Mouse (Mus musculus) neutrophil, adult 5-6 weeks (primary cell): ENCODE measurements around the gene Apoa4. TPM values are rescaled to one million over a fixed set of nuclear protein-coding genes. Genes with fewer than 3 reads are reported as not detected.

Source experiments
- ATAC-seq: fragments of 151-379, 151-347 bp; 2 replicates; pipeline ENCODE4 v1.8.0; 2017; ENCODE audit warnings: mild to moderate bottlenecking, moderate TSS enrichment; ENCODE audit not compliant: insufficient number of reproducible peaks, poor library complexity, low FRiP score, severe bottlenecking; ENCODE audit errors: extremely low read depth
- total RNA-seq: library from RNA; stranded (forward); fragments of 200-1000 nt; gene quantifications from 2 replicates; pipeline ENCODE4 v1.2.3, GENCODE M21; 2017

Apoa4 gene
- total RNA-seq, result not detected in 2 replicates

DNA sequence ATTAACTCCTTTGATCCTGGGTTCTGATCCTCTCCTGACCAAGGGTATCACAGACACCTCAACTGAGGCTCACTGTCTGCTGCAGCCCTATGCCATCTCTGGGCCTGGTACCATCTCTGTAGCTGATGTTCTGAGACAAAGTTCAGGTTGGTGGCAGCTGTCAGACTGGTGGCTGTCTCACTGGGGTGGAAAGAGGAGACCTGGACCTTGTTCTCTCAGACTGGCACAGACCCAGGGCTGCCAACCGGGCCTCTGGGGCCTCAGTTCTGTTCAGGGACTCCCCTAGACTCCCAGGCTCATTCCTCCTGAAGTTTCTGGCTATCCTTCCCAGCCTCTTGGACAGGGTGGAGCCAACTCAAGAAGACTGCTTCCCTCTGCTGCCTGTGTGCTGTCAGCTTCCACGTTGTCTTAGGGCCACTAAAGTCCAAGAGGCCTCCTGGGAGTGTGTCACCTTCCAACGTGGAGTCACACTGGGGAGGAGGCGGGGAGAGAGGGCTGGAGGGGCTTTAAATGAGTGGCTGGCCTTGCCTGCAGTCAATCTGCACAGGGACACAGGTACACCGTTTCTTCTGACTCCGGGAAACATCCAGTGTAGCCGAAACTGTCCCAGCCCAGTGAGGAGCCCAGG is at the start of gene Apoa4:
Gene Apoa4 (plus strand): TSS at position 171 of the 628 bp plus-strand sequence.
- ATAC-seq, result no peak

DNA sequence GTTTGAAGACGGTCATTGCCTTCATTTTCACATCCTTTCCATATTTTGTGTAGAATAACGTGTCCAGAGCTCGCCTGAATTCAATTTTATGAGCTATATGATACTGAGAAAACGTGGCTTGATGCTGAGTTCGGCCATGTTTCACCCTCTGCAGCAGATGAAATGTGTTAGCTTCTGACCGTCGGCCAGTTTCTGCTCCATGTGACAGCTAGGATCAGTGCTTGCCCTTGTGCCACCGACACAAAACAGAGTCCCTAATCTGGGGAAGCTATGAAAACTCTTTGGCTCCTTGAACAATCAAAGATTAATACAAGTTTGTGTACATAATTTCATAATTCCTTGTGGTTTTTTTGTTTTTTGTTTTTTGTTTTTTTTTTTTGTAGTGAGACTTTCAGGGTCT is 49.3 kb upstream of the Apoa4 start:
- ATAC-seq, result no peak

DNA sequence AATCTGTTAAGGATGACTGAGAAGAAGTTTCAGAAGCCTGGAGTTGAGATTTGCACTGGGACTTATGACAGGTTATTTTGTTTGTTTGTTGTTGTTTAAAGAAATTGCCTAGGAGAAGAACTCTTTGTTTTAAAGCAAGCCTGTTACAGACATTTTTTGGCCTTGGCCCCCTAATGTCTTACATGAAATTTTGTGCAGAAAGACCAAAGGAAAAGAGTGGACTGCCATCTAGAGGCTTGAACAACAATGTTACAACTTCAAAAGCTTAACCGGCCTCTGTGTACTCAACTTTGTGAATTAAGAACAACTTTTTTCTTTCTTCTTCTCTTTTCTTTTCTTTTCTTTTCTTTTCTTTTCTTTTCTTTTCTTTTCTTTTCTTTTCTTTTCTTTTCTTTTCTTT is 48.9 kb upstream of the Apoa4 start:
- ATAC-seq, result 0 out of 2 replicates have a peak, but pooled peaks have one; percentile 36

DNA sequence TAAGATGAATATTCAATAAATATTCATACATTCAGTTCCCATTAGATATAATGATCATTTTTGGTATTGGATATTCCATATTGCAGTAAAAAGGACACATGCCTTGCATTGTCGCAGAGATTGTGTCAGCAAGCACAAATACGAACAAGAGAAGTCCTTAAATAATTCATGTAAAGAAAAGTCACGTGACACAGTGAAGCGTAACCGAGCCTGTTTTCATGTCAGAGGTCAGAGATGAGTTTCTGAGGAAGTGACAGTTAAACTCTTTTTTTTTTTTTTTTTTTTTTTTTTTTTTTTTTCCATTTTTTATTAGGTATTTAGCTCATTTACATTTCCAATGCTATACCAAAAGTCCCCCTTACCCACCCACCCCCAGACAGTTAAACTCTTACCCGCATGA is 47.9 kb upstream of the Apoa4 start:
- no peak for ATAC-seq

DNA sequence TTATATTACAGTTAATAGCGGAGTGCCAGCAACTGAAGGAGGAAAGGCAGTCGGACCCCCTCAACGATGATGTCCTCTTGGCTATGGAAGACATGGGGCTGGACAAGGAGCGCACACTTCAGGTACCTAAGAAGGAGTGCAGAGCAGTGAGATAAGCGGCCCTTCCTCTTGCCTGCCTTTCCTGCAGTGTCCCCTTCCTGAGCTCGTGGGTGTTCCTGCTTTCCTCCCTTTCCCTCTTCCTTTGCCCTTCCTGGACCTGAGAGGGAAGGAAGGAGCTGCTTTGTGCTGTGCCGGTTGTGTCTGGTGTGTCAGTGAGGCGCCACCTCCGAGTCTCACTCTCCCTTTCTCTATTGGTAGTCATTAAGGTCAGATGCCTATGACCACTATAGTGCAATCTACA is 45.7 kb upstream of the Apoa4 start:
- ATAC-seq, result no peak

DNA sequence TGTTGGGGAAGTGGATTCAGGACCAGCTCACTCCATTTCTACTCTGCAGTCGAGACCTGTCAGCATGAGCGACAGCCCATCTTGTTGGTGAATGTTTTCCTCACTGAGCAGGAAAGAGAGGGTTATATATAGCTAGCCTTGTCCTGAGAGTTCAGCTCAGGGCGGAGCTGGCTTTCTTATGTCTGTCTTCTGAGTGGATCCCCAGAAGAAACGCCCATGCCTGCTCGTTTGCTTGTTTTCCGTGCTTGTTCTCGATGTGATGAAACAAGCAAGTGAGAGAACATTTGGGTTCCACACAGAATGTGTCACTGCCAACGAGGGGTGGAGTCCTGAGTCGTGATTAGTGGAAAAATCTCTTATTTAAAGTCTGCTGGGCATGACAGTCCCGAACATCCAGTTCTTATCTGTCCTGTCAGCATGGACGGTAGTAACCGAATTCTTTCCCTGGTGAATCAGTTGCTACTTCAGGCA is 43.8 kb upstream of the Apoa4 start:
- no peak for ATAC-seq

DNA sequence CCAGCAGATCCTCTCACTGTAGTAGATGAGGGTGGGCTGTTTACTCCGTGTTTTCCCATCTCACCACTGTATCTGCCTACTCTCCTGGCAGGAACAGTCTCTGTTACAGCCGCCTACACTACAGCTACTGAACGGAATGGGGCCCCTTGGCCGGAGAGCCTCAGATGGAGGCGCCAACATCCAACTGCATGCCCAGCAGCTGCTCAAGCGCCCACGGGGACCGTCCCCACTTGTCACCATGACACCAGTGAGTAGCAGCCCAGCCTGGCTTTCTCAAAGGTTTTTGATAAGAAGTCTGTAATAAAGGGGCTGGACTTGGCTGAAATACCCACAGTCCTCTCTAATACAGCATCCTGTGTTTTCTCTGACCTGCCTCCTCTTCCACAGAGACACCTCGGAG is 42.0 kb upstream of the Apoa4 start:
- ATAC-seq, result no peak

DNA sequence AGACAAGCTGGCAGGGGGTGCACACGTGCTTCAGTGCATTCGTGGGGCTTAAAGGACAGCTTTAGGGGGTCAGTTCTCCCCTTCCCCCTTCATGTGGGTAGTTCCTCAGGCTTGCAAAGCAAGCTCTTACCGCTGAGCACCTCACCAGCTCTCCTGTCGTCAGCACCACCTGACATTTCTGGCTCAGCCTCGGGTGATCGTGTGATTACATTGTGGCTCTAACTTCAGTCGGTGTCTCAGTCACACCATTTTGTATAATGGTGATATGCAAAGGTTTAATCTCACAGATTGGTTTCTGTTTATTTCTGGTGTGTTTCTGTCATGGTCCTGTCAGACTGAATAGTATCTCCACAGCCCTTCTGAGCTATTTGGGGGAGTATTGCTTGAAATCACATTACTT is 41.6 kb upstream of the Apoa4 start:
- no peak for ATAC-seq

DNA sequence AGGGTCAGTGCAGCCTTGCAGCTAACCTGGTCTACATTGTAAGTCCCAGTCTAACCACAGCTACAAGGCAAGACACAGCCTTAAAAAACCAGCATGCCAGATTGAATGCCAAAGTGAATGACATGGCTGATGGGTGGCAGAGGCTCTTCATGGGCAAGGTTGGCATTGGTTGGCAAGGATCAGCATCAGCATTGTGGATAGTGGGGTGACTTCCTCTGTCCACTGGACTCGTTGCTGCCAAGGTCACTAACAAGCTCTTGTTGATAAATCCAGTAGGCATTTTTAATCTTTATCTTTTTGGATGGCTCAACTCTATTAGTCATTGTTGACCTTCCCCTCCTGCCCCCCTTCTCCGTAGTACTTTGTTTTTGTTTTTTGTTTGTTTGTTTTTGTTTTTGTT is 40.9 kb upstream of the Apoa4 start:
- ATAC-seq, result no peak

DNA sequence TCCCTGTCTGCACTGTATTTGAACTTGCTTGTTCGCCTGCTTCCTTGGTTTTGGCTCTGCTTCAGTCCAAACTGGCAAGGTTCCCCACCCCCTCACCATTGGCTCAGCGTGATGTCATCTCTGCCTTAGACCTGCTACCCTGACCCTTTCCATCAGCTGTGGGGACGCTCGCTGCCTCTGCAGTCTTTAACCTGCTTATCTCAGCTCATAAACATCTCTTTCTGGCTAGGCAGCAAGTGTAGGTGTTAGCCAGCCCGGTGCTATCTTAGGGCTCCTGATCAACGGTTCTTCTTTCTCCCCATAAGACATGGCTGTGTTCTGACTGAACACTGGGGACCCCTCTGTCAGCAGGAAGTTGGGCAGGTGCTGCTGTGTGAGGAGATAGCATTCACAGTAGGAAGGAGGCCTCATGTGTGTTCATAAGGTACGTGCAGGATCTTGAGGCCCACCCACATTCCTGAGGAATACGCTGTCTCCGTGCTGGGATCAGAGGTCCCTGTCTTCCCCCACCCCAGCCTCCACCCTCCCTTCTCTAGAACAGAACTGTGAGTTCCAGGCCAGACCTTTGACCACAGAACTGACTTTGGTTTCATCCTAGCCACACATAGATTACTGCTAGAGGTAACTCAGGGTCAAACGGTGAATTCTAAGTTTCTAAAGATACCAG is 33.5 kb upstream of the Apoa4 start:
- no peak for ATAC-seq

DNA sequence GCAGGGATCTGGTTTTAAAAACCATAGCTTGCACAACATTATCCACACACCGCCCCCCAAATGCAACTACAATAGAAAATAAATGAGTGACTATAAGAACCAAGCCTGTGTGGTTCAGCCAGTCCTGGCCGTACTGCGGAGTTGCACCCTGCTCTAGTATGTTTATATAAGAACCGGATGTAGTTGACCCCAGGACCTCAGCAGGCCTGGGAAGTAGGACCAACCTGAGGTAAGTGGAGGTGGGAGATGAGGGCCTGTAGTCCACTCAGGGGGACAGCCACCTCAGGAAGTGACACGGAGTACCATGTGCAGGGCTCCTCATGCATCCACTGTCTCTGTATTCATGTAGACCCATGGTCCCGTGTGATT is 33.0 kb upstream of the Apoa4 start:
- no peak for ATAC-seq

DNA sequence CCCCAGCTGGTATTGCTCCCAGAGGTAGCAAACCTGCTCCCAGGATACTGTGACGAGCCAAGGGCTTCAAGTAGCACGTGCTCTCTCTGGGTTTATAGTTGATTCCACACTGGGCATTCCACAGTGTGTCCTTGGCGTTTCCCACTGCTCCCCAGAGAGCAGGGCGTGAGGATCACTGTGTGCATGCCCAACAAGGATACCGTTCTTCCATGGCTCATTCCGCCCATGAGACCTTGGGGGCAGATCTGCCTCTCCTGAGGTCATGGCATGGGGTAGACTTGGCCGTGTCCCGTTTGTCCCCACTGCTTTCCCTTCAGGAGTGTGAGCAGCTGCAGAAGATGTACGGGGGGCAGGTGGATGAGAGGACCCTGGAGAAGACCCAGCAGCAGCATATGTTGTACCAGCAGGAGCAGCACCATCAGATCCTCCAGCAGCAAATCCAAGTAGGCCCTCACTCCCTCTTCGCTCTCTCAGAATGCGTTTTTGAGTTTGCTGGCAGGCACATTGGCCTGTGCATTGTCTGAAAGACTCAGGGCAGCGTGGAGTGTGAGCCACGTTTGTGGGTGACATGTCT is 32.0 kb upstream of the Apoa4 start:
- 0 out of 2 replicates have a peak, but pooled peaks have one; percentile 3 for ATAC-seq

DNA sequence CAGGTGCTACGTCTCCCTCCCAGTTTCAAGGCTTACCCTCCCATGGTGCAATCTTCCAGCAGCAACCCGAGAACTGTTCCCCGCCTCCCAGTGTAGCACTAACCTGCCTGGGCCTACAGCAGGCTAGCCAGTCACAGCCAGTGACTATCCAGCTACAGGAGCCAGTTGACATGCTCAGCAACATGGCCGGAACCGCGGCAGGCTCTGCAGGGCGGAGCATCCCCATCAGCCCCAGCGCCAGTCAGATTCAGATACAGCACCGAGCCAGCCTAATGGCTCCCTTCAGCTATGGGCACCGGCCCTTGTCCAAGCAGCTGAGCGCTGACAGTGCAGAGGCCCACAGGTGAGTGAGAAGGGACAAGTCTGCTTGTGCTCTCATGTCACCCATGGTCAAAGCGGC is 30.0 kb upstream of the Apoa4 start:
- no peak for ATAC-seq

DNA sequence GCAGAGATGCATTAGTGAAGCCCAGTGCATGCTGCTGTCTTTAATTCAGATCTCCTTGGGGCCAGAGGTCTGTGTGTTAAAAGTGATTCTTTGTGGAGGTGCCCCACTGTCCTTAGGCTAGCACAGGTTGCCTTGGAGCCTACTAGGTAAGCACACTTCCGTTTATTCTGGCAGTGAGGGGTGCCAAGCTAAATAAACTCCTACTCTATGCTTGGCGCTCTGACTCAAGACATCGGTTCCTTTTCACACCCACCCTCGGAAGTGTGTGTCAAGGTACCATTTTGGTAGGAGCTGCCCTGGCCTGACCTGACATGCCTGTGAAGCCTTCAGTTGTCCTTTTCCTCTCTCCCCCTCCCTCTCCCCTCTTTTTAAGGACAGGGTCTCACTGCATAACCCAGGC is 26.2 kb upstream of the Apoa4 start:
- ATAC-seq, result no peak

DNA sequence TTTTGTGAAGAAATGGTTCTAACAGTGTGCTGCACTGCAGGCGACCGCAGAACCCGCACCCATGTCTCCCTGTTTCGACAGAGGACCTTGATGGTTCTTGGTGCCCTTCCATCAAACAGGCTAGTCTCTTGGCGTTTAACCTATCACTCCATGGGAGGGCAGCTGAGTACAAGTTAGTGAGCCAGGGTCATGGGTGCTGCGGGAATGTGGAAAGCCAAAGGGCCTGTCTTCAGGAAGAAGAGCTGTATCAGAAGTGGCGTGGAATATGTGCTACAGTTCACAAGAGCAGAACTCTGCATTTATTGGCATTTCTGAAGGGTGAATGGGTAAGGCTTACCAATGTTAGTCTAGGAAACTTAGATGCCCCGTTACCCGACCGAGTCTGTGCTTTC is 25.6 kb upstream of the Apoa4 start:
- ATAC-seq, result no peak

DNA sequence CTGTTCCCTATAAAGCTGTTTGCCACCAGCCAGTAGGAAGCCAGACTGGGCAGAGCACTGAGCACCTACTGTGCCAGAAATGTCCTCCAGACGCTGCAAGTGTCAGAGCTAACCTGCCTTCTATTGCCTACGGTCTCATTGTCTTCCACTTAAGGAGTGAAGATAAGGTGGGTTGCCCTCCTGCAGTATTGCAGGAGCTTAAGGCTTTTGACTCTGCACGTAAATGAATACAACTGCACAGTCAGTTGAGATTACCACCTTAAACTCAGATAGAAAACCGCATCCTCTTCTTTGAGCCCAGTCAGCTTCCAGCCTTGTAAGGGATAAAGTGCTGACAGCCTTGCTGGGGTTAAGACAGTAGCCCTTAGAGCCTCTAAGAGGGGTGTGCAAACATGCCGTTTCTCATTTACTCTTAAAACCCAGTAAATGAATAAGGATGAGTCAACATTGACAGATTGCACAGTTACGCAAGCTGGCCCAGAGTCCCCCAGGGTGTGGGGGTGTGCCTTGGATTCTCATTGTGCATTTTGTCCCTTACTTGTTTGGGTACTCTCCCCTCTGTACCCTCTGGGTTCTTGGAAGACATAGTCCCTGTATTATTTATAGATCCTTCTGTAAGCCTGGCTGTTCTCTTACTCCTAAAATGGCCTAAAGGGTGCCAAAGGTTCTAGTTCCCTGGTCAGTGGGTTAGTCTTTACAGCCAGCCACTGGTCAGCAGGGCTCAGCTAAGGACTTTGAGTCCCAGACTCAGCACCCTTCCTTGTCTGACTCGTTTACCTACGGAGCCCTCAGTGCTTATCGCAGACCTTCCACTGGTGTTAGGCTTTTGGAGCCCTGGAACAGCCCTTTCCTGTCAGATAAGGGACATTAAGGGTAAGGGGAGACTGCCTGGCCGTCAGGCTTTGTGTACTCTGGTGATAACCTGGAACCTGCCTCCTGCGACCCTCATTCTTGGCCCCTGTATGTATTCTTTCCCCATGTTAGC is 24.9 kb upstream of the Apoa4 start:
- no peak for ATAC-seq

DNA sequence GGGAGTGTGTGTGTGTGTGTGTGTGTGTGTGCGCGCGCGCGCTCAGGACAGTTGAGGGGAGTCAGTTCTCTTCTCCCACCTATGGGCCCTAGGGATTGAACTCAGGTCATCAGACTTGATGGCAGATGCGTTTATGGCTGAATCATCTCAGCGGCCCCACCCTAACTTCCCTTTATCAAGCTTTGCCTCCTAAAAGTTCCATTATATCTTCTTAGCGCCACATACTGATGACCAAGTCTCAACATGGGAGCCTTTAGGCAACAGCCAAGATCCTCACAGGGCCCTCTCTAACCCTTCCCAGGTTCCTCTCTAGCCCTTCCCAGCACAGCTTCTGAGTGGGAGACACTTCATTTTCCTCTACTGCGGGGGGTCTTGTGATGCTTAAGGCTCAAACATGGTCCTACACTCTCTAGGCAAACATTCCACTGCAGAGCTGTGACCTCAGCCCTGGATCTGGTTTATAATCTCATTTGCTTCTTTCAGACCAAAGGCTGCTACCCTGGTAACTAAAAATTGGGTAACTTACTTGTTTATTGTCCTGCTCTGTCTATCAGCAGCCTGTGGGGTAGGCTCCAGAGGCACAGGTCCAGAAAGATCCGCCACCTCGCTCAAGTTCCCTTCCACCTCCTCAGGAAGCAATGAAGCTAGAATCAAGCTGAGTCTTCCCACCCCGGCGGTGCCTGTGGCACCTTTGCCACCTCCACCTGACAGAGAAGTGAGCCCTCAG is 23.6 kb upstream of the Apoa4 start:
- ATAC-seq, result no peak

DNA sequence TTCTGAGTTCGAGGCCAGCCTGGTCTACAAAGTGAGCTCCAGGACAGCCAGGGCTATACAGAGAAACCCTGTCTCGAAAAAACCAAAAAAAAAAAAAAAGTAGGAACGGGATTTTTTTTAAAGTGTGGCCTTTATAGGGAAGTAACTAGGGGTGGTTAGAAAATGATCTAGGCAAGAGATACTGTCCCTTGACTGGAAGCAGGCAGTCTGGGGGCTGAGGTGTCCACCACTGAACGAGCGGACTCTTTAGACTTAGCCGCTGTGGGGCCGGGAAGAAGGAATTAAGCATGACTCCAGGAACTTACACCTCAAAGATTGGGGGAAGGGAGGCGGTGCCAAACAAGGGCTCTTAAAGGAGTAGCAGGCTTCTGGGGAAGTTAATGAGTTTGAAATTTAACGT is 22.3 kb upstream of the Apoa4 start:
- ATAC-seq, result no peak

DNA sequence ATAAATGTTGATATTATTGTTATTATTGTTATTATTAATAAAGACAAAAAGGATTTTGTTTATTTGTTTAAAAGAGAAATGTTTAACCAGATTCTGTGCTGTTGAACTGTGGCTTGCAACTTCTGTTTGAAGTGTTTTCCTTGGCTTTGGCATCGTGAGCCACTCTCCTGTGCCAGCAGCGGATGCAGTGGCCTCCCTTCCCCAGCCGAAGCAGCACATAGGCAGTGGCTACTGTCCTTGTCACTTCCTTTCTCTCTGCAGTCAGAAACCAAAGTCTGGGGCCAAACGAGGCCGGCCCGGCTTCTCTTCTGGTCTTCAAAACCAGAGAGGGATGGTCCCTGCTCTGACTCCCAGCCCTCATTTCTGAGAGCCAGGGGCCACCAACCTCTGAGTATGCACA is 17.4 kb upstream of the Apoa4 start:
- no peak for ATAC-seq
